Mouse (Mus musculus) spleen, adult 12 weeks (tissue): ENCODE results near the gene Ammecr1.
A peak's percentile ranks its signal among the peaks of the same experiment; 100 is the strongest.

Experiments used
- DNase-seq: peaks from one replicate; pipeline ENCODE4 v3.0.0; 2022; ENCODE audit warnings: low spot score

Ammecr1 gene

GRCm38 (mm10) chrX:142828184-142828908 is 138.2 kb downstream of the Ammecr1 start:
- no peak for DNase-seq

- no peak for DNase-seq
Measured at GRCm38 (mm10) chrX:142827644-142828043, 138.9 kb downstream of the Ammecr1 start.

GRCm38 (mm10) chrX:142825309-142825708 is 141.2 kb downstream of the Ammecr1 start:
- DNase-seq: no peak

GRCm38 (mm10) chrX:142821846-142822245 is 144.7 kb downstream of the Ammecr1 start:
- no peak for DNase-seq

- DNase-seq: no peak
Measured at GRCm38 (mm10) chrX:142821239-142821638, 145.3 kb downstream of the Ammecr1 start.

- peak; percentile 29 for DNase-seq
Measured at GRCm38 (mm10) chrX:142818057-142818682, 148.4 kb downstream of the Ammecr1 start.

GRCm38 (mm10) chrX:142813146-142813545 is 153.4 kb downstream of the Ammecr1 start:
- no peak for DNase-seq

- DNase-seq: no peak
Measured at GRCm38 (mm10) chrX:142808411-142808810, 158.1 kb downstream of the Ammecr1 start.

- no peak for DNase-seq
Measured at GRCm38 (mm10) chrX:142806620-142807061, 159.9 kb downstream of the Ammecr1 start.

GRCm38 (mm10) chrX:142806126-142806525 is 160.4 kb downstream of the Ammecr1 start:
- no peak for DNase-seq

GRCm38 (mm10) chrX:142804596-142804995 is 161.9 kb downstream of the Ammecr1 start:
- no peak for DNase-seq
